Mouse (Mus musculus): ENCODE measurements around the gene Banf1. TPM values are rescaled to one million over a fixed set of nuclear protein-coding genes. Genes with fewer than 3 reads are reported as not detected.

Gene Banf1
- polyA plus RNA-seq, 1 experiment: 125 TPM

Other genes starting within 250 kb of the Banf1 start
- gene Klc2, start 248.6 kb downstream of the Banf1 start, polyA plus RNA-seq (2012; rRNA removed): 34.7 and 39.3 TPM in 2 replicates
- gene Pacs1, start 94.0 kb downstream of the Banf1 start, polyA plus RNA-seq (2012; rRNA removed): 21.8 and 27.9 TPM in 2 replicates
- 61.2 and 82.0 TPM in 2 replicates for gene Sf3b2, start 71.7 kb downstream of the Banf1 start, polyA plus RNA-seq (2012; rRNA removed)
- gene Gal3st3, start 68.8 kb downstream of the Banf1 start, polyA plus RNA-seq (2012; rRNA removed): 1.4 and 3.3 TPM in 2 replicates
- gene Catsper1, start 31.4 kb downstream of the Banf1 start, polyA plus RNA-seq (2012; rRNA removed): 0.08 and 0.46 TPM in 2 replicates
- 6.6 and 17.1 TPM in 2 replicates for gene Cst6, start 17.6 kb downstream of the Banf1 start, polyA plus RNA-seq (2012; rRNA removed)
- 19.9 and 20.4 TPM in 2 replicates for gene Eif1ad, start 427 bp downstream of the Banf1 start, polyA plus RNA-seq (2012; rRNA removed)
- 18.1 and 33.3 TPM in 2 replicates for gene Sart1, start 21.5 kb upstream of the Banf1 start, polyA plus RNA-seq (2012; rRNA removed)
- 1.9 and 2.0 TPM in 2 replicates for gene Tsga10ip, start 35.4 kb upstream of the Banf1 start, polyA plus RNA-seq (2012; rRNA removed)
- gene Drap1, start 57.8 kb upstream of the Banf1 start, polyA plus RNA-seq (2012; rRNA removed): 136 and 167 TPM in 2 replicates
- gene AI837181, start 58.0 kb upstream of the Banf1 start, polyA plus RNA-seq (2012; rRNA removed): 65.9 and 73.9 TPM in 2 replicates
- gene Fosl1, start 80.4 kb upstream of the Banf1 start, polyA plus RNA-seq (2012; rRNA removed): 0.24 and 0.38 TPM in 2 replicates
- gene Ccdc85b, start 90.7 kb upstream of the Banf1 start, polyA plus RNA-seq (2012; rRNA removed): 5.6 and 6.7 TPM in 2 replicates
- 126 and 132 TPM in 2 replicates for gene Fibp, start 93.4 kb upstream of the Banf1 start, polyA plus RNA-seq (2012; rRNA removed)
- 2.2 and 2.3 TPM in 2 replicates for gene Ctsw, start 101.3 kb upstream of the Banf1 start, polyA plus RNA-seq (2012; rRNA removed)
- gene Efemp2, start 106.8 kb upstream of the Banf1 start, polyA plus RNA-seq (2012; rRNA removed): 73.5 and 79.0 TPM in 2 replicates
- gene Mus81, start 121.2 kb upstream of the Banf1 start, polyA plus RNA-seq (2012; rRNA removed): 77.2 and 85.6 TPM in 2 replicates
- gene Cfl1, start 123.3 kb upstream of the Banf1 start, polyA plus RNA-seq (2012; rRNA removed): 410 and 421 TPM in 2 replicates
- gene 1700020D05Rik, start 136.6 kb upstream of the Banf1 start, polyA plus RNA-seq (2012; rRNA removed): 1.9 and 3.0 TPM in 2 replicates
- gene Snx32, start 143.4 kb upstream of the Banf1 start, polyA plus RNA-seq (2012; rRNA removed): 20.9 and 25.6 TPM in 2 replicates
- 2.4 and 3.5 TPM in 2 replicates for gene Ovol1, start 193.5 kb upstream of the Banf1 start, polyA plus RNA-seq (2012; rRNA removed)
- 10.0 and 12.0 TPM in 2 replicates for gene Ap5b1, start 200.9 kb upstream of the Banf1 start, polyA plus RNA-seq (2012; rRNA removed)
- 42.2 and 49.4 TPM in 2 replicates for gene Rnaseh2c, start 234.7 kb upstream of the Banf1 start, polyA plus RNA-seq (2012; rRNA removed)
- 55.3 and 63.6 TPM in 2 replicates for gene Kat5, start 243.1 kb upstream of the Banf1 start, polyA plus RNA-seq (2012; rRNA removed)